Comparison of ENCODE assay signal across 26 mouse cellular contexts in the genomic region with DNA sequence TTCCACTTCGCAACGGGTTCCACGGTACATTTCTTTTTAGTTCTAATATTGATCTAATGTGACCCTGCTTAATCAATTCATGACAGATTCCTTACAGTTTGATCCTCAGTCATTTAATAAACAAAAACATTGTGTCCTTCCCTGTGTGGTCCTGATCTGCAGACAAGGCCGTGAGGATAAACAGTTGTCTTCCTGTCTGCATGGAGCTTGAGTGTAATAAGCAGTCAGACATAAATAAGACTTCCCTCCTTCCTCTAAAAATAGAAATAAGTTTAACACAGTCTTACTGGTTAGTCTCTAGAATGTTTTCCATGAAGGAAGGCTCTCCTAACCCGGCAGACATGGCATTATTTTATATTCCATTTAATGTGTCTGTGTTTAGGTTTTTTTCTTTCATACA.
DNase-seq lines count a peak whose midpoint lies in the region; ATAC-seq and TF ChIP-seq lines count a peak whose summit lies in the region.
"Had no signal": no experiment of that assay in that cellular context is flagged by ENCODE, and none has a peak within 500 bp of the region (broad histone marks: within the 10 kb centered on the region; RNA-seq: fewer than 3 reads in every experiment).

No protein-coding gene starts in this region.

- no peak overlapping the region for H3K9ac ChIP-seq in hindbrain, postnatal 0 days (replicated peaks; ENCODE audit: low read length)
- no peak overlapping the region for H3K9ac ChIP-seq in hindbrain, embryonic 16.5 days (ENCODE audit: low read depth, low read length)
- H3K9ac ChIP-seq in lung, embryonic 14.5 days = no peak overlapping the region
- H3K9ac ChIP-seq in stomach, postnatal 0 days (ENCODE audit: low read length) = no peak overlapping the region
- H3K9ac ChIP-seq: embryonic facial prominence, embryonic 12.5 days; heart, embryonic 13.5 days; hindbrain, embryonic 14.5 days; limb, embryonic 15.5 days; liver, embryonic 13.5 days; neural tube, embryonic 15.5 days had no signal

- H3K4me3 ChIP-seq in hindbrain, postnatal 0 days (ENCODE audit: low read length) = no peak overlapping the region
- no peak overlapping the region for H3K4me3 ChIP-seq in hindbrain, embryonic 16.5 days (ENCODE audit: low read length)
- no peak overlapping the region for H3K4me3 ChIP-seq in lung, embryonic 14.5 days (ENCODE audit: low read depth, low read length)
- H3K4me3 ChIP-seq in lung, adult 2 months (replicated peaks; ENCODE audit: extremely low read depth, low read depth, low read length) = no peak overlapping the region
- no peak overlapping the region for H3K4me3 ChIP-seq in stomach, postnatal 0 days (ENCODE audit: low read depth, low read length)
- H3K4me3 ChIP-seq: embryonic facial prominence, embryonic 12.5 days; gastrocnemius, adult 2 months; heart, embryonic 13.5 days; limb, embryonic 10.5 days; limb, embryonic 15.5 days; liver, embryonic 13.5 days; megakaryocyte, embryonic 14.5 days; neural tube, embryonic 15.5 days had no signal

- H3K9me3 ChIP-seq in hindbrain, postnatal 0 days (ENCODE audit: low read length) = no peaks in the 10 kb centered on the region
- H3K9me3 ChIP-seq in hindbrain, embryonic 16.5 days (ENCODE audit: control insufficient read depth, low read length) = no peaks in the 10 kb centered on the region
- H3K9me3 ChIP-seq in lung, embryonic 14.5 days (ENCODE audit: low read depth, low read length) = no peaks in the 10 kb centered on the region
- no peaks in the 10 kb centered on the region for H3K9me3 ChIP-seq in stomach, postnatal 0 days (ENCODE audit: control insufficient read depth, low read length)
- H3K9me3 ChIP-seq: embryonic facial prominence, embryonic 12.5 days; heart, embryonic 13.5 days; limb, embryonic 10.5 days; limb, embryonic 15.5 days; liver, embryonic 13.5 days; neural tube, embryonic 15.5 days had no signal

- no peak for TF ChIP-seq CTCF in hindbrain, postnatal 0 days (IDR thresholded peaks at IDR 0.05; ENCODE audit: low read depth)
- no peak for TF ChIP-seq CTCF in lung, embryonic 14.5 days (IDR thresholded peaks at IDR 0.05; ENCODE audit: low read depth)
- TF ChIP-seq CTCF in lung, adult 2 months (IDR thresholded peaks at IDR 0.05; ENCODE audit: insufficient read depth, low read length) = no peak
- no peak for TF ChIP-seq CTCF in stomach, postnatal 0 days (IDR thresholded peaks at IDR 0.05; ENCODE audit: low read depth)

- ATAC-seq in hindbrain, postnatal 0 days = no peak
- no peak for ATAC-seq in hindbrain, embryonic 16.5 days
- ATAC-seq in lung, embryonic 14.5 days (ENCODE audit: insufficient read depth) = peak; percentile 81
- ATAC-seq in stomach, postnatal 0 days (ENCODE audit: low FRiP score, low TSS enrichment) = peak; percentile 35; the same call in 1 of the 2 replicates
- ATAC-seq: CD4-positive, CD25-positive, alpha-beta regulatory T cell, adult 4 months had no signal

- 80% methylated on average over 5 of the region's 5 CpGs for WGBS in hindbrain, postnatal 0 days
- 81% methylated on average over 5 of the region's 5 CpGs for WGBS in hindbrain, embryonic 16.5 days
- WGBS in lung, embryonic 14.5 days = 33% methylated on average over 5 of the region's 5 CpGs
- WGBS in lung, adult 2 months = 38% methylated on average over 5 of the region's 5 CpGs
- WGBS in stomach, postnatal 0 days = 53% methylated on average over 5 of the region's 5 CpGs

- H3K27me3 ChIP-seq in hindbrain, postnatal 0 days (ENCODE audit: insufficient read depth, low read length) = no peaks in the 10 kb centered on the region
- no peaks in the 10 kb centered on the region for H3K27me3 ChIP-seq in hindbrain, embryonic 16.5 days (replicated peaks; ENCODE audit: control insufficient read depth, insufficient read depth, low read length)
- no peaks in the 10 kb centered on the region for H3K27me3 ChIP-seq in lung, embryonic 14.5 days (ENCODE audit: insufficient read depth, low read length)
- no peaks in the 10 kb centered on the region for H3K27me3 ChIP-seq in stomach, postnatal 0 days (ENCODE audit: control insufficient read depth, insufficient read depth, low read length)
- H3K27me3 ChIP-seq: embryonic facial prominence, embryonic 12.5 days; heart, embryonic 13.5 days; limb, embryonic 15.5 days; liver, embryonic 13.5 days; megakaryocyte, embryonic 14.5 days; neural tube, embryonic 15.5 days had no signal

- no peaks in the 10 kb centered on the region for H3K36me3 ChIP-seq in hindbrain, postnatal 0 days (ENCODE audit: insufficient read depth, low read length)
- 0 out of 2 replicates have a peak, but pooled peaks cover 2% of the 10 kb centered on the region for H3K36me3 ChIP-seq in hindbrain, embryonic 16.5 days (ENCODE audit: control insufficient read depth, insufficient read depth, low read length)
- H3K36me3 ChIP-seq in lung, embryonic 14.5 days (ENCODE audit: insufficient read depth) = no peaks in the 10 kb centered on the region
- no peaks in the 10 kb centered on the region for H3K36me3 ChIP-seq in stomach, postnatal 0 days (ENCODE audit: control insufficient read depth, insufficient read depth, low read length)
- H3K36me3 ChIP-seq: embryonic facial prominence, embryonic 12.5 days; limb, embryonic 10.5 days; limb, embryonic 15.5 days; liver, embryonic 13.5 days; neural tube, embryonic 15.5 days had no signal

- no peak for TF ChIP-seq EP300 in stomach, postnatal 0 days (optimal IDR thresholded peaks at IDR 0.05)

- no peak for TF ChIP-seq POLR2A in lung, adult 2 months (IDR thresholded peaks at IDR 0.05; ENCODE audit: borderline replicate concordance, extremely low read depth, low read depth, low read length)

- H3K27ac ChIP-seq in hindbrain, postnatal 0 days = 0 out of 2 replicates have a peak overlapping the region, but pooled peaks have one; percentile 70
- no peak overlapping the region for H3K27ac ChIP-seq in hindbrain, embryonic 16.5 days (ENCODE audit: low read depth, low read length)
- H3K27ac ChIP-seq in lung, embryonic 14.5 days (ENCODE audit: low read depth) = peak overlapping the region; percentile 85
- H3K27ac ChIP-seq in stomach, postnatal 0 days (replicated peaks) = no peak overlapping the region
- H3K27ac ChIP-seq: embryonic facial prominence, embryonic 12.5 days; gastrocnemius, adult 2 months; heart, embryonic 13.5 days; limb, embryonic 10.5 days; limb, embryonic 15.5 days; liver, embryonic 13.5 days; neural tube, embryonic 15.5 days had no signal

- no peaks in the 10 kb centered on the region for H3K4me1 ChIP-seq in hindbrain, postnatal 0 days (ENCODE audit: insufficient read depth, low read length)
- H3K4me1 ChIP-seq in hindbrain, embryonic 16.5 days (ENCODE audit: control insufficient read depth, insufficient read depth, low read depth, low read length) = no peaks in the 10 kb centered on the region
- peaks cover 13% of the 10 kb centered on the region for H3K4me1 ChIP-seq in lung, embryonic 14.5 days (ENCODE audit: insufficient read depth)
- peaks cover 13% of the 10 kb centered on the region for H3K4me1 ChIP-seq in lung, adult 2 months (ENCODE audit: control insufficient read depth, insufficient read depth, low read length)
- no peaks in the 10 kb centered on the region for H3K4me1 ChIP-seq in stomach, postnatal 0 days (replicated peaks; ENCODE audit: control insufficient read depth, insufficient read depth)
- H3K4me1 ChIP-seq: embryonic facial prominence, embryonic 12.5 days; heart, embryonic 13.5 days; limb, embryonic 10.5 days; limb, embryonic 15.5 days; liver, embryonic 13.5 days; neural tube, embryonic 15.5 days had no signal

- no peak for DNase-seq in hindbrain, postnatal 0 days (ENCODE audit: low spot score)
- peak; percentile 73 for DNase-seq in lung, embryonic 14.5 days
- DNase-seq in lung, adult 2 months = no peak
- DNase-seq in lung, postnatal 10 days = peak; percentile 38
- no peak for DNase-seq in stomach, postnatal 0 days (ENCODE audit: low spot score)
- no peak for DNase-seq in gastrocnemius, adult 8-10 months (ENCODE audit: low spot score in 2 of 2)
- DNase-seq: adrenal gland, postnatal 14 days; embryo, embryonic 11 days; gastrocnemius, adult 2 months; heart, postnatal 10 days; kidney, adult 9 months; kidney, postnatal 25 days; layer of hippocampus, postnatal 36 days; liver, embryonic 13.5 days; midbrain, embryonic 14.5 days; retina, postnatal 1 day; right cerebral cortex, postnatal 14 days had no signal

- no peak overlapping the region for H3K4me2 ChIP-seq in hindbrain, postnatal 0 days (ENCODE audit: low read depth, low read length)
- no peak overlapping the region for H3K4me2 ChIP-seq in hindbrain, embryonic 16.5 days (ENCODE audit: low read length)
- no peak overlapping the region for H3K4me2 ChIP-seq in lung, embryonic 14.5 days
- H3K4me2 ChIP-seq in stomach, postnatal 0 days (replicated peaks; ENCODE audit: low read depth) = no peak overlapping the region
- H3K4me2 ChIP-seq: embryonic facial prominence, embryonic 12.5 days; heart, embryonic 13.5 days; hindbrain, embryonic 14.5 days; limb, embryonic 15.5 days; liver, embryonic 13.5 days; neural tube, embryonic 15.5 days had no signal

Comparison
In these comparisons a context has a peak if more than half of its experiments do, and no peak if none do; other contexts are left out.
1. DNase-seq: peak in lung, embryonic 14.5 days (single experiment) and lung, postnatal 10 days (single experiment); none in hindbrain, postnatal 0 days (single experiment), lung, adult 2 months (single experiment), stomach, postnatal 0 days (single experiment) and gastrocnemius, adult 8-10 months (0 of 2).
2. H3K27ac ChIP-seq: peak in hindbrain, postnatal 0 days (single experiment) and lung, embryonic 14.5 days (single experiment); none in hindbrain, embryonic 16.5 days (single experiment) and stomach, postnatal 0 days (single experiment).
3. ATAC-seq: peak in lung, embryonic 14.5 days (single experiment) and stomach, postnatal 0 days (single experiment); none in hindbrain, postnatal 0 days (single experiment) and hindbrain, embryonic 16.5 days (single experiment).